Mouse (Mus musculus) spleen, adult 2 months (tissue): ENCODE data around the gene Mettl7a2.

Experiments used
- CTCF ChIP-seq: fragments of 200-500 bp; IDR thresholded peaks from 2 replicates; pipeline ENCODE4 v1.5.1; 2011; ENCODE audit warnings: mild to moderate bottlenecking, inconsistent platforms; ENCODE audit not compliant: insufficient read depth, insufficient read length, insufficient replicate concordance; ENCODE audit errors: extremely low read depth
- POLR2A ChIP-seq: fragments of 200-500 bp; IDR thresholded peaks from 2 replicates; pipeline ENCODE4 v1.6.1; 2011; ENCODE audit warnings: low read depth, low read length, inconsistent platforms

DNA sequence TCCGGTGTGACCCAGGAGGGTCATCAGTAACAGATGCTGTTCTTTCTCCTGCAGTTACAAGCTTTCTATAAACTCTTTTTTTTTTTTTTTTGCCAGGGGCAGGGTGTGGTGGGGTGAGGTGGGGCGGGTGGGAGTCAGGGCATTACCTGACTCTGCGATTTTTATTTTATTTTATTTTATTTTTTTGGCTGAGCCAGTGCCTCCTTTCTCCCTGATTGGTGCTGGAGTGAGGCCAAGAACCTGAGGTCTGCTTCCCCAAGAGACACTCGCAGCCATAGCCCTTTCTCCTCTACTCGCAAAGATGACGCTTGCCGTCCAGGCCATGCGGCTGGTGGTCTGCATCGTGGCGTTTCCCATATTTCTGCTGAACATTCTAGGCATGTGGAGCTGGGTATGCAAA is 18.4 kb upstream of the Mettl7a2 start, which contains the start of gene Mettl7a3:
- TF ChIP-seq CTCF (no peak), POLR2A (no peak)
